Mouse (Mus musculus) ES-Bruce4 (cell line): ENCODE measurements around the gene Hspa12a.

Experiments used
- CTCF ChIP-seq: IDR thresholded peaks from one replicate; pipeline ENCODE4 v1.8.1; 2011; ENCODE audit warnings: low read depth, low read length
- EP300 ChIP-seq: IDR thresholded peaks from 2 replicates; pipeline ENCODE4 v1.6.1; 2011; ENCODE audit warnings: low read depth, low read length; ENCODE audit not compliant: insufficient read depth

DNA sequence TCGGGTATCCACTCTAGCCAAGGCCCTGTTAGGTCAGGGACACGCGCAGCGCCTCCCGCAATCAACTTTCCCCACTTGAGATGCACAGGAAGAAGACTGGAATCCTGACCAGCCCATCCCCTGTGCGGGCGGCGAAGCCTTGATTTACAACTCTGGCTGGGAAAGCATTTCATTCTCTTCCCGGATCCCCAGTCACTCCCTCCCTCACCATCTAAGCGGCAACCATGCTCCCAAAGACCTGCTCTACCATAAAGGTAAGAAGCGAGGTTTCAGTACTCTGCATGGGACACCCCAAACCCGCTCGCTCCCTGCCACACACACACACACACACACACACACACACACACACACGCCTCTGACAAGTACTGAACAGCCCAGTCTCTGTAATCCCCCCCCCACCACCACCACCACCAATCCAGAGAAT is 83.6 kb downstream of the Hspa12a start:
- TF ChIP-seq EP300 (no peak), CTCF (no peak)
